Mouse (Mus musculus): ENCODE measurements at regions not wholly inside any gene's neighbourhood (a gene's known extent, or its start where the extent isn't known, plus 50 kb on each side); places are given as distances from the start of the nearest gene placed in this dataset.

DNA sequence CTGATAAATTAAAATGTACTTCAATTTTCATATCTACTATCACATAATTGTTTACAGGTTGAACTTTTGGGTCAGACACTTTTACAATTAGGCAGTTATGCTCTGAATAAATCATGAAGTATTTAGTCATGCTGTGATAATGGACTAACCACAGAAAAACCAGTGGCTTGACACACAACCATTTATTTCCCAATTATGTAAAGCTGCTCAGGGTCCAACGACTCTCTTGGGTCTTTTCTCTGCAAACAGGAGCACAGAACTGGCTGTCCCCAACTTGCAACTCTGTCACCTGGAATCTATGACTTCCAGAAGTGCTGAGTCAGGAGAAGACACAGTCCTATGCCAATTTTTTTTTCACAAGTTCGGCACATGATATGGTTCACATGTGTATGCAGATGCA lies 214.8 kb downstream of the Kcnj2 start:
- DNase-seq: no peak

DNA sequence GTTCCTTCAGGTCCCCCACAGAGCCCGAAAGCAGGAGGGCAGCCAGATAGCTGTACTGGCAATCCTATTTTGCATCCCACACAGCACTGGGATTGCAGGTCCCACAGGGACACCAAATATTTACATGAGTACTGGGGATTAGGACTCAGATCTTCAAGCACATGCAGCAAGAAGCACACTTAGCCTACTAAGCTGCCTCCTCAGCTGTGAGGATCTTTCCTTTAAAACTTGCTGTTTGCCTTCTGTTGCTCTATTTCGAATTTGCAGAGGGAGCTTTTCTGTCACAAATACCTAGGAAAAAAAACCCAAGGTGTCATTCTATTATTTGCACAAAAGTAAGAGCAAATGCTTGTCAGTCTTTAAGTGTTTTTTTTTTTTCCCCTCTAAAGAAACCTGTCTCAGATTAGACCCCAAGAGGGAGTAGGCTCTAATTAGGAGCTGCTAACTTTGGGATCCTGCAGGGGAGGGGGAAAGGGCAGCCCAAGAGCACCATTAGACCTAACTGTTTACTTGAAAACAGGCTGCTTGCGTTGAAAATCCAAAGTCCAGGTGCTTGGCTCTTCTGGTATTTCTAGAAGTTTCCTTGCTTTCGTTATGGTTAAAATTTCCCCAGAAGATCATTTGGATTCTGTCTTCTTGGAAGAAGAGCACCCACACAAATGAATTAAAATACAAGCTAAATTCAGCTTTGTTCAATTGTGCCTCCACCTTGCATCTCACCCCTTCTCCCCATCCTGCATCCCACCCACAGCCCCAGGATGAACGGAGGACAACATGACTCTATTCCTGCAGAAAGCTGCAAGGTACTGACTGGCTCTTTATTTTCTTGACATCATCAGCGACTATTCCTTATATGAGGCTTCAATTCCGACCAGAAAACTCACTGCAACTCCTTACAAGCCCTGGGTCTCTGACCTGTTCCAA lies 215.5 kb downstream of the Kcnj2 start:
- DNase-seq: no peak

DNA sequence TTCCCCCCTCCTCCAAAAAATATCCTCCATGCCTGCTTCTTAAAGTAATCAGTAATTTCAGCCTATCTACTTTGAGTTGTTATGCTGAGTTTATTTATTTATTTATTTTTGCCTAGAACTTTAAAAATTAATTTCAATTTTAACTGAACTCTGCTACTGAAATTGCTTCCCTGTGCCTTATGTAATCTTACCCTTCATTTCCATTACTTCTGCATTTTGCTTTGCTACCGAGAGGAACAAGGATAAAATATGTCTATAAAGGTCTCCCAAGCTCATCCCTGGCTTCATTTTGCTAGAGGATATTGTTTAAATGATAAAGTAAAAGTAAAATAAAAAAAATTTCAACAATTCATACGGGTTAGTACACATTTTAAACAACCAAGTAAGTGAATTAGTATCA lies 216.3 kb downstream of the Kcnj2 start:
- no peak for DNase-seq

DNA sequence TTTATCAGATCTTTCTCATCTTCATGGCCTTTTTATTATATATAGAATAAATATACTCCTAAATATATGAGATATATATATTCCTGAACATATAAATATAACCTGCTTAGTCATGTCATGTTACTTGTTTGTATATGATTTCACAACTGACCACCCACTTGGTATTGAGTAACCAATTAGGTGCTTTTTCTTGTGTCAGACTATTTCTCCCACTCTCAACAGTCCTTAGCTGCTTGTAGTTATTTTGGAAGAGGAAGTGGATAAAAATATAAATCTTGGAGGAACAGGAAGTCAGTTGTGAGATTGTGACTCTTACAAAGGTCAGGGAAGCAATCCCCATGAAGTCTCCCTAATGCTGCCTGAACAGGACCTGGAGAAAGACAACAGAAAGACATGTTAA lies 224.6 kb downstream of the Kcnj2 start:
- DNase-seq: no peak

DNA sequence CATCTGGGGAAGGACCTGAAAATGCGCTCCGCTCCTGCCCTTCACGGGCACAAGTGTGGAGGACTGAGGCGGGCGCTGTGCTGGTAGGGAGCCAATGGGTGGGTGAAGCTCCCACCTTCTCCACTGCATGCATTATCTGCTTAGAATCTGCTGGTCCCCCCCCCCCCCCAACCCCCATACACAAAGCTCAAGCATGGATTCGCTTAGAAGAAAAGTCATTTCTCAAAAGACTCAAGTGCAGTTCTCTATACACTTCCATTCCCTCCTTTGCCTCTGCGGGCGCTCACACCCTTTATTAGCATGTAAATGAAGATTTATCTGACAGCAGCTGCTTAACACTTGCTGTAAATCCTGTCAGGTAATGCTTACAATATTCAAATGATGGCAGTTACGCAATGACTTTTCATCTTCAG lies 230.4 kb downstream of the Kcnj2 start:
- DNase-seq: peak in 1 of 2 experiments; percentile 4

DNA sequence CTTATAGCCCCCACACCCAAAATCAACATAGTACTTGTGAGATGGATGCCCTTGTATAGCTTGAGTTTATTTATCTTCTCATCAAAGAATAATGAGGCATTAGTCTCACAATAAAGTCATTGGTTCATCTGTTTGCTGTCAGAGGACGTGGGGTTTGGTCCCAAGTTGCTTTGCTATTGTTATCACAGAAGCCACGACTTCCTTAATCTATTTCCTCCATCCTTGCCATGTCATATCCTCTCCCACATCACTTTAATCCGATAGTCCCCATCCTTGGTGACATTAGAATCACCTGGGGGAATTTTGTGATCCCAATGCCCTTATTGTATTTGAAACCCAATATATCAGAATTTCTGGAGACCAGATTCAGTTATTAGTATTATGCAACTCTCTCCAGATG lies 246.8 kb downstream of the Kcnj2 start:
- no peak for DNase-seq

DNA sequence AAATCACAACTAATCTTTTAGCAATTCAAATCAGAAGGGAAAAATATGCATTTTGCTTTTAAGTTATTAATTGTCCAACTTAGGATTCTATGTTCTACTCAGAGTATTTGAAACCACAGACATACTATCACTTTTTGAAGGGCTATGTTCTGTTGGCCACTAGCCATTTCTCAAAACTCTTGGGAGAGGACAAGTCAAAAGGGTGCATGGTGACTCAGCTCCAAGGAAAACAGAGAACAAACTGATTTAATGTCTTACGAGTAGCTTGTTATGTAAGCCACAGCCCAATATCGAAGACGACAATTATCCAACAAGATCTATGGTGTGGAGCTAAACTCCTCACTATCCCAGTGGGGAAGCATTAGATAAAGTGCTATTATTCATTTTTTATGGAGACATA lies 247.6 kb downstream of the Kcnj2 start:
- peak in 1 of 2 experiments; percentile 9 for DNase-seq

DNA sequence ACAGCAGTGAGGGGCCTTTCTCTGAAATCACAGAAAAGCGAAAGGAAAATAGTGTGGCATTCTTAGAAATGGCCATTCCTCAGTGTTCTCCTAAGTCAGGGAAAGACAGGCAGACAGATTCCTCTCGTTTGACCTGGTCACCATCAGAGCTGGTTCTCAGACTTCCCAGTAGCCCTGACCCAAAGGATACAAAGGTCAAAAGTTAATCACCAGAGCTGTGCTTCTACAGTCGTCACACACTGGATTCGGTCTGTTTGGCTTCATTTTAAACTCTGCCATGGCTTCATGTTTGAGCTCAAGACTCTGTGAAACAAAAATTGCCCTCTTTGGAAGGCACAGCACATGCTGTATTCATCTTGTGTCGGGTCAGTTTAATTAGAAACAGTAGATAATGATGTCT lies 255.6 kb downstream of the Kcnj2 start:
- no peak for DNase-seq

DNA sequence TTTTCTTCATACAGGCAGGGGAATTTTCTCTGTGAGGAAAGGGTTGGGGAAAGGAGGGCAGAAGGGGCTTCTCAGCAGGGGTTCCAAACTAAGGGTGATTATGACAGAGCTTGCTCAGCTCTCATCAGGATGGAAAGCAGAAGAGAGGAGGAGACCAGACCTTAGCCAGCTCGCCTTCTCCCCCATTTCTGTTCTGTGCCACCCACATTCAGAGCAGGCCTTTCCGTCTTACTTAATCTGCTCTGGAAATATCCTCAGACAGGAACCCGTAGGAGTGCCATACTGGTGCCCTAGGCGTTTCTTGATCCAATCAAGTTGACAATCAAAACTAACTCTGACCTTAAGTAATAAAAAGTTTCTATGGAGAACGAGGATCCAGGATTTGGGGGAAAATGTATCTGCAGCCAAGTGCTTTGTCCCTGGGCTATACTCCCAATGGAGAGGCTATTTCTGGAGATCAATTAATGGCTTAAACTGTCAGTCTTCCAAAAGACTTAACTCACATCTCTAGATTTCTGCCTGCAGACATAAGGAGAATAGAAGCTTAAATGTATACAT lies 258.6 kb downstream of the Kcnj2 start:
- no peak for DNase-seq

DNA sequence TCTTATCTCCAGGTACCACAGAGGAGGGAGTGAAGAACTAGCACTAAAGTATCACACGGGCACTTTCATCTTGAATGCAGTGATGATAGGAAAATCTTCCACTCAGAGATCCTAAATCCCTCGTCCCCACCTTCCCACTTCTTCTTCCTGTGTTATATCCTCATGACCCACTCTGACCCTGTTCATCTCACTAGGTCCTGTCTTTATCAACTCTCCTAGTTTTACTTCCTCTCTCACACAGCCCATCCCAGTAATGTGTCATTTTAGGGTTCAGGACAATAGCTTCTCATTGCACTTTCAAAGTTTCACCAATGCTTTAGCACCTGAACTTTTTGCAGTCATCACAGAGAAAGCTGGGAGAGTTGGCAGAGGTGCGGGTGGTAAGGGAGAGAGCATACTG lies 261.0 kb downstream of the Kcnj2 start:
- DNase-seq: no peak

DNA sequence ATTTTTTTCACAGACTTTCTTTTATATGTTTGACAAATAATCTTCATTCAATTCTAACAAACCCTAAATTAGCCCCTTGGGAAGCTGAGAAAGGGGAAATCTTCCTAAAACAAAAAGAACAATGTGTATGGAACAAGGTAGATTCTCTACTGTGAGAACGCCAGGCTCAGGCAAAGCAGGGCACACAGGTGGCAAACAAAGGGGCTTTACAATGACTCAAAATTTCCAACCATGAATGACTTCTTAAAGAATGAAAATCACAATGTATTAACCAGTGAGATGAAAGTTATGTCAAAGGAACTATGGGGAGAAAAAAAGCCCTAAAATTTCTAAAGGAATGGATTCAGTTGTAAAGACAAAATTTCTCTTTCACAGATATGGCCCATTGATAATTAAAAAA lies 262.3 kb downstream of the Kcnj2 start:
- DNase-seq: no peak

DNA sequence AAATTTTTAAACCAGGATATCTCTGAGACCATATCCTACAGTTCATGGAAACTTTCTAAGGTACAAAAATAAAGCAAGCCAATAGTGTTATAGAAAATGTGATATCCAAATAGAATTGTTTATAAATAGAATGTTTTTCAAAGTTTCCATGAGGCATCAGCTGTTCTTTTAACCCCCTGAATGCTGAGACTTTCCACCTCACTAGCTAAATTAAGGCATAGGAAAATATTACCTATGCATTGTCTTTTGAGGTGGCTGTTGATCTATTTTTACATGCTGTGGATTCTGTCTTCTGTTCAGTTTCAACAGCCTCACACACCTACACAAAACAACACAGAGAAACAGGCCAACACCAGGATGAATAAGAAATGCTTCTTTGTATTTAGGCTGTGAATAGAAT lies 265.6 kb downstream of the Kcnj2 start:
- no peak for DNase-seq

DNA sequence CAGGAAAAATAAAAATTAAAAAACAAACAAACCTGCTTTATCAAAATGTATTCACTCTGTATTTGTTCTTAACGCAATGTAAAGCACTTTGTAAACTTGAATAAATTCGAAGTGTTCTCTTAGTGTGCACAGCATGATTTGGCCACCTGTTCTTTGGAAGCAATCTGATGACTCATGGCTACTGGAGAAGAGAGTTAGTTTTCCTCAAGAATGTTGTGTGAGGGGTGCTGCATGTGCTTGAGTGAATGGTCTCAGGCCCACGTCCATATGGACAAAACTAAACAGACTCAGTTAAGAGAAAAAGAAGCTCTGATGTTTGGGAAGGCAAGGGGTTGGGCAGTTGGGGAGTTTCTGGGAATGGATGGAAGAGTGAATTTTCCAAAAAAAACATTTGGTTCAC lies 267.1 kb downstream of the Kcnj2 start:
- DNase-seq: no peak

DNA sequence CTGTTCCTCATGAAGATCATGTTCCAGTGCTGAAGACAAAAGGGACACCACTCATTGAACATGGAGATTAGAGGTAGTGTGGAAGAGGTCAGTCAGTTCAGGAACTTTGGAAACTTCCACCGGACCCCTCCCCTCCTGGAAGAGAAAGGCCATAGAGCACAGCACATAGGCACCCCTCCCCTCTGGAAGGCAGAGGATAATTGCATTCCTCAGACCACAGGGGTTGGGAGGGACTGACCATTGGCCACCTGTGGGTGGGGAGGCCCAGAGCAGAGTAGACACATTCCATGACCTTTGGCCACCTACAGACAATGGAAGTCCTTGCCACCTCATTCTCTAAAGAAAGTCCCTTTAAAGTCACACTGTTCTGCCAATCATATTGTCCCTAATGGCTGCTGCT lies 281.6 kb downstream of the Kcnj2 start:
- peak; percentile 6 to 31 for DNase-seq

DNA sequence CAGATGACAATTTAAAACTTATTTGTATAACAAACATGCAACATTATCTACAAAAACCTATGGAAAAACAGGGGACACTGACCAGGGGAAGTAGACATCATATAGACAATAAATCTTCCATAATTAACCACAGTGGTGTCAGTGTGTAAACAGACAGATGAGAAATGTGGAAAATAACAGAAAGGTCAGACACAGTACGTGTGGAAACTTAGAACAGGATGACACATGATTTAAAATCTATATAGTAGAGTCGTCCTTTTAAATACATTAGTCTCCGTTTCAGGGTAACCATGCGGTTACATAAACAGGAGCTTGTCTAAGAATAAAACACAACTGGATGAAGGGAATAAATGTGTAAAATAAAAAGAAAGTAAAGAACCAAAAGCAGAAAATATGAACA lies 284.1 kb downstream of the Kcnj2 start:
- DNase-seq: no peak

DNA sequence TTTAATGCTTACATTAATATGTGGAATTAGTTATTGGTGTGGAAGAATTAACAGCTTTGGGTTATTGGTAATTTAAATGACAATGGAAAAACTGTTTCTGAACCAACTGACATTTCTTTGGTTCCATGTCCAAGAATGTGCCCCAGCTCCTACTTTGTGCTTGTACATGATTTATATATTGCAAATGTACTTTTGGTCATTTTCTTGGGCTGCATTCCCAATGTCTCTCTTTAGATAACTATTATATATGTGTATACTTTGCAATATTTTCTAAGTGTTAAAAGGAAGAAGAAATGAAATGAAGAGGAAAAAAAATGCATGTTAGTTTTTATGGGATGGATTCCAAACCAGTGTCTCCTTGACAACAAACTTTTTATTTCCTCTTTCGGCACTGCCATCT lies 297.4 kb downstream of the Kcnj2 start:
- DNase-seq: no peak

DNA sequence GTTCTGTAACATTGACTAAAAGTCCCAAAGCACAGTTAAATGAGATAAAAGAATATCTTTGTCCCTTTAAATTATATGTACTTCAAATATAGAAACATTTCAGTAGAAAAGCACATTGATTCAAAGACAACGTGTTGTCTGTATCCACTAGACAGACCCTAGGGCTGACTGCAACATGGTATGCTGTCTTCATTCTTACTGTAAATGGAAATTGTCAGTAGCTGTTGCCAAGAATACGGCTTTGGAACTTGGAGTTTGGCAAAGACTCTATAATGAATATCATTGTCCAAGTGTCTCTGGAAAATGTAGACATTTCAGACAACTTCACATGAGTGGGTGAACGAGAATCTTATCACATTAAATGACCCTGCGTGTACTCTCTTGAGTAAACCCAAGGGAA lies 311.2 kb downstream of the Kcnj2 start:
- DNase-seq: no peak

DNA sequence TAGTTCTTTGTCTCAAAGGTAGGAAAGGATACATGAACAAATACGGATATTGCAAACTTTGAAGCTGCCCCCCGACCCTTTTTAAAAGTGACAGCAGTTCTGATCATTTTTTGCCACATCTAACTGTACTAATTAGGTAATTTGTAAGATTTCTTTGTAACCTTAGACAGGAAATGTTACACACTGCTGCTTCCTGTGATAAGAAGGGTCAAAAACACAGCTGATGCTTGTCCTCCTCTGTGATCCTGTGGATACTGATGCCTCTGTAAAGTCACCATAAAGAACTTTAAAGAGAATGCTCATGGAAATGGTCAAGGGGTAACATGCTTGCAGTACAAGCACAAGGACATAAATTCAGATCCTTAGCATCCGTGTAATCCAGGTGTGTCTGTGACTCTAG lies 313.9 kb downstream of the Kcnj2 start:
- DNase-seq: no peak

DNA sequence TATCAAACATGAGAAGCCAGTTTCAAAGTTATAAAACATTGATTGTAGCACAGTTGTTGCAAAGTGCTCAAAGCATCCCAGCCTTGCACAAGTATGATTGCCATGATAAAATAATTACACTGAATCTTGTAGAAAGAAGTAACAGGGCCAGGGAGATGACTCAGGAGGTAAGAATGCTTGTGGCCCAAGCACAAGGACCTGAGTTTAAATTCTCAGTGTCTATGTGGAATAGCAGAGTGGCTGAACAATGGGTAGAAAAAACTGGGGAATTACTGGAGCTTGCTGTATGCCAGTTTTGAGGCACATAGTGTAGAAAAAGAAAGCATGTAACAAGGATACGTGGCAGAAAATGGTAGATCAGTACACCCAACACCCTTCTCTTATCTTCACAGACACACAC lies 332.7 kb downstream of the Kcnj2 start:
- DNase-seq: no peak

DNA sequence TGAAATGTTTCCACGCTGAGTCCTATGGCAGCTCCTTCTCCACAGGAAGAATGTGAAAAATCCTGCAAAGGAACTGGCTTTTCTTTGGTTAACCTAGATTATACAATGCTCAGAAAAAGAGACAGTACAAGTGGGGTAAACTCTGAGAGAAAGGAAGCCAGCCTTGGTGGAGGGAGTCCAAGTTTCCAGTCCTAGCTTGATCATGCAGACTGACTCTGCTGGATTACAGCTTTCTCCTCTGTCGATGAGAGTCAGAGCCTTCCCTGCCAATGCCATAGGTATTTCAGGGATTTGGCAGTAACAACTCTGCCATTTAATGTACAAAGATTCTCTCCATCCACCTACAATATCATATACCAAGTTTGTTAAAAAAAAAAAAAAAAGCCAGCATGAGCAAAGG lies 343.3 kb downstream of the Kcnj2 start:
- no peak for DNase-seq

DNA sequence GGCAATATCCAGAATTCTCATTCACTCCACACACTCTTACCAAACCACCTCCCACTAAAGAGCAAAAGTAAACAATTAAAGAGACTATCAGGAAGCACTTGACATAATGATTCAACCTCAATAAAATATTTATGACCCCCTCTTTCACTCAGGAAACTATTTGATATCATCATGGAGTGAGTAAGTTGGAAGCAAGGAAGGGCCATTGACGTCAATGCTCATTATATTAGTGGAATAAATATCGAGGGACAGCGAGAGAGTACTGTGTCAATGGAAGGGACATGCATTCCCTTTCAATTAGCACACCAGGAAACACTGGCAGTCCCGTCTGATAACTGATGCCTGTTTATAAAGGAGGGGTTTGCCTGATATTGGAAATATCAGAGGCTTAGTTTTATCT lies 358.9 kb downstream of the Kcnj2 start:
- no peak for DNase-seq

DNA sequence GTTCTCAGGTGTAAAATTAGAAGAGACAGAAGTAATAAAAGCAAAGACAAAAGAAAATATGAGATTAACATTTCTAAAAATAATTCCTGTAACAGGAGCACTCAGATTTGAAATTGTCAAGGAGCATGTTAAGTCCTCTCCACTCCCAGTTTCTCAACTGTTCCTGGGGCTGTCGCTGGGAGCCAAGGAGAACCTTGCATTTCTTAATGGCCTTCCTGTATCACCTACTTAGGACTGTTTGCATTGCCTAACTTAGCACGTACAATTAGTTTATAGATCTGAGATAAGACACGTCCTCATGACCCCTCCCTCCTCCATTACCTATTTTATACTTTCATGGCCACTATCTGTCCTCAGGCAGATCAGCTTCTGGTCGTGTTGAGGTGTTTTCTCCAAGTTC lies 360.8 kb downstream of the Kcnj2 start:
- no peak for DNase-seq

DNA sequence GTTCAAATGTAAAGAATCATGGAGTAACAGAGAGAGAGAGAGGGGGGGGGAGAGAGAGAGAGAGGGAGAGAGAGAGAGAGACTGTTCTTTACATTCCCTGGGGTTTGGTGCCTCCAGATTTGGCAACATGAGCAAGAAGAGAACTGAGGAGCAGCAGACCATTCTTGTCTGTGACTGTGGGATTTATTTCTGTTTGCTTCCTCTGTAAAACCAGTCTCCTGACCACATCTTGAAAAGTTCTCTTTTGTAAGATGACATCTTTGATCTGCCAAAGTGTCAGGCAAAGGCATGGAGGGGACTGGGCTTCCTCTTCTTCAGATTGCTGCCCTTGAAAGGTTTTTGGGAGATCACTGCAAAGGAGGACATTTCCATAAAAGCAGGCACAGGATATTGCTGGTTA lies 376.3 kb downstream of the Kcnj2 start:
- DNase-seq: no peak

DNA sequence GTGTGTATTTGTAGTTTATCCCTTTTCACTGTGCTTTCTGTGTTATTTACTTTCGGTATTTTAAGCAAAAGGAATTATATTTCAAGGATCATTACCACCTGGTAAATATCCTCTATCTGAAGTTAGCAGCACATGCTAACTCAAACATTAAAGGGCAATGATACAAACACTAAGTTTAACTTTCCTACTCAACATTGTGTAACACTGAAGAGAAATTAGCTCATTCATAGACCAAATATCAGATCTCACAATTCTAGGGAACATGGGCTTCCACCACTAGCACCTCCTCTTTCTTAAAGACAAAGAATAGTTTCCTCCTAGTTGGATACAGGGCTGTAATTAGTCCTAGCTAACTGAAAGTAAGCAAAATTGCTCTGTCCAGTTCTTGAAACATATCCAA lies 377.4 kb downstream of the Kcnj2 start:
- no peak for DNase-seq

DNA sequence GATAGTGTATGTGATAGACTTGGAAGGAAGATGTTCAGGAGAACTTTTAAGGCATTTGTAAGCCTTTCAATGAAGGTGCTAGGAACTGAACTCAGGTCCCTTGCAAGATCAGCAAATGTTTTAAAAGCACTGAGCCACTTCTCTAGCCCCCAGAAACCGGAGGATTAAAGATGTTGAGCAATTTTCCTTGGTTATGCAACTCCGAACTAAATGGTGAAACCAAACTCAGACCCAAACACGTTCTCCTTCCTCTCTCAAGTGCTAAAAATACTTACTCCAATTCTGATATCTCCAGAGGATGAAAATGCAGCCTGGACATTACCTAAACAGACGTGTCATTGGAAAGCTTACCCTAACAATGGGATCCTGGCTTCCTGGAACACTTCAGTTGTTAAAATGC lies 378.8 kb downstream of the Kcnj2 start:
- DNase-seq: no peak
